Mouse (Mus musculus) retina, postnatal 7 days (tissue): ENCODE data around the gene Slc43a2.

ENCODE experiments used
- DNase-seq: peaks from one replicate; pipeline ENCODE4 v3.0.0-alpha.2; 2012; ENCODE audit warnings: low read depth, low spot score

Gene Slc43a2

DNA sequence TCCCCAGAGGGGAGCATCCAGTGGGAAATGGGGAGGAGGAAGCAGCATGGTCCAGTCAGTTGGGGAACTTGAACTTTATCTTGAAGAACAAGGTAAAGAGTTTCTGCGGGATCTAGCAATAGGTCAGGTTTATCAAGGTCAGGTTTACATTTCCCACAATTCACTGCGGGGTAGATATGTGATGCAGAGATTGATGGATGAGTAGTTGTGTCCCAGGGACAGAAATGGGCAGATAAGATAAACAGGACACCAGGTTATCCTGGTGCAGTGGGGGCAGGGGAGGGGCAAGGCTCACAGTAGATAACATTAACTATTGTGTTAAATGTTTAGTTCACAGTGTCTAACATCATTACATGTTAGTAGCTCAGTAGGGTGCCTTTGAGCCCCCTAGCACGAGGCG, 1.7 kb upstream of the Slc43a2 start:
- no peak for DNase-seq

DNA sequence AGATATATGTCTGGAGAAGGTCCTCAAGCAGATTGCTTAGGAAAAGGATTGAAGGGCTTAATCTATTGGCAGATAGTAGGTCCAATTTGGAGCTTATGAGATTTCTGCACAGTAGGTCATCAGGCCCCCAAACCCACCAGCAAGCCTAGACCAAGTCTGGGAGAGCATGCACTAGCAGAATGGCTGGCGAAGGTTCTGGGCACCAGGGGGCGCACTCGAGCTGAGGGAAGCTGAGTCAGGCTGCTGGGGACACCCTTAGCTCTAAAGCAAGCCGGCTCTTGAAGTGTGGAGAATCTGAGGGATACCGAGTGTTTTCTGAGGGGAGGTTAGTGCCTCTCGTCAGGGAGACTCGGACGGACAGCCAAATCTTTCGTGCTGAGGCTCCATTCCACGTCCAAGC, 1.2 kb upstream of the Slc43a2 start:
- peak; percentile 77 for DNase-seq

DNA sequence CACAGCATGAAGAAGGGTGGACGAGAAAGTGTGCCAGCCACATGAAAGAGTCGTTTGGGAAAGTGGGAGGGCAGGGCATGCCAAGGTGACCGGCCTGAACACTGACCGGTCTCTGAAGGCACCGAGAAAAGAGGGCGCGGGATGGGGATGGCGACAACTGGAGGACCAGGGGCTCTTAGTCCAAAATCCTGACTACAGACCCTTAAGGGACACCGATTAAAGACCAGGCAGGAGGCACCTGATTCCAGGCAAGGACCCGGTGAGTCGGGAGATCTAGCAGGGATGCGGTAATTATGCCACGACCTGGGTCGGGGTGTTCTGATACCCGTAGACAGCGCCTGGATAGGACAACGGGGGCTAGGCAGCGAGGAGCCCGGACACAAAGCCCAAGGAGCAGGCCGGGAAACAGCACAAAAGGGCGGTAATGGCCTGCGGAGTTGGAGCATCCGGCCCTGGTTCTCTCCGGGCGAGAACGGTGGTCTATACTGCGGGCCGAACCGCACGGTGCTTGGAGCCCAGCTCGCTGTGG, 585 bp upstream of the Slc43a2 start:
- DNase-seq: peak; percentile 21

DNA sequence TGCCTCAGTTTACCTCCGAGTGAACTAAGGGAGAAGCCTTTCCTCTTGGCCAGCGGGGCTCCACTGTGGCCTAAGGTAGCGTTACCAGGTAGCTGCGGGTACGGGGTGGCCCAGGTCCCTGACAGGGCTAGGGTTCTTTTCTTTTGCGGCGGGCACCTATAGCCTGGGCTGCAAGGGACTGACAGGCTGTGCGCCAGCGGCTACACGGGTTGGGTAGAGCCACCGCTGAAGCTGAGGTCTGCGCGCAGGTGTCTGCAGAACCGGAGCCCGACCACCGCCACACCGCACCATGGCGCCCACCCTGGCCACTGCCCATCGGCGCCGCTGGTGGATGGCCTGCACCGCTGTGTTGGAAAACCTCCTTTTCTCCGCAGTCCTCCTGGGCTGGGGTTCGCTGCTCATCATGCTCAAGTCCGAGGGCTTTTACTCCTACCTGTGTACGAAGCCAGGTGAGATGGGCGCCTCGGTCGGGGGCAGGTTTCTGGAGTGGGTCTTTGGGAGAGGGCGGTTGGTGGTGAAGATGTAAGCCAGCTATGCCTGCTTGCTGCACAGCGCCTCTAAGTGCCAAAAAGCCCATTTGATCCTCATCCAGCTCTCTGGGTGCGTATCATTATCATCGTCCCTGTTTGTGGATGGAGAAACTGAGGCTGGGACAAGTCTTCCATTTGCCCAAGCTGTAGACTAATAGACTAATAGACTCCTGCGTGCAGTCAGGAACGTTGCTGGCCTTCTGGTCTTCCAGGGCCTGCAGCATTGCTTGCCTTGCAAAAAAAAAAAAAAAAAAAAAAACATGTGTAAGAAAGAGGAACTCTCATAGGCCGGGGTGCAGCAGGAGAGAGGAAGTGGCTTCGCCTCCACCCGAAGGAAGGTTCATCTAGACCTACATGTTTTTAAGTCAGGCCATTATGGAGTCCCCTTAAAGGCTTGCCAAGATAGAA, 1.1 kb downstream of the Slc43a2 start:
- no peak for DNase-seq

DNA sequence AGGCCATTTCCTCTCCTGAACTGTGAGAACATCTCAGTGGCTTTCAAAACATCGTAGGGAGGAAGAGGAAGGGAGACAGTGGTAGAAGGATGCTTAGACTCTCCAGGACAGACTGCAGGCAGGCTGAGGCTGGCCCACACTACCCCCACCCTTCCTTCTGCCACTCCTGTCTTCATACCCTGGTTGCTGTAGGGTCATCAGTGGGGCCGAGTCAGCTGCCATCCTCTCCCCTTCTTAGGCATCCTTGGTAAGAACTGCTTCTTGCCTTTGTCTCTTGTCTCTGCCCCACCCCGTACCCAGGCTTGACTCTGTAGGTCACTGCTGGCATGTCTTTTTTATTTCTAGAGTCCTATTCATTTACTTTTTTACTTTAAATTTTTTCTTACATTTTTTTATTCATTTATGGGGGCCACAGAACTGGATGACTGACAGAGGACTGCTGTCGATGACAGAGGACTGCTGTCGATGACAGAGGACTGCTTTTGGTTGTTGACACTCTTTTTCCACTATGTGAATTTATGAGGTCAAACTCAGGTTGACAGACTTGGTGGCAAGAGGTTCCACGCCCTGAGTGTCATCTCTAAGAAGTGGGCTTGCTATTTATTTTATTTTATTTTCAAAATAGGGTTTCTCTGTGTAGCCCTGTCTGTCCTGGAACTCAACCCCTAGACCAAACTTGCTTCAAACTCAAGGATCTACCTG, 2.0 kb downstream of the Slc43a2 start:
- no peak for DNase-seq

DNA sequence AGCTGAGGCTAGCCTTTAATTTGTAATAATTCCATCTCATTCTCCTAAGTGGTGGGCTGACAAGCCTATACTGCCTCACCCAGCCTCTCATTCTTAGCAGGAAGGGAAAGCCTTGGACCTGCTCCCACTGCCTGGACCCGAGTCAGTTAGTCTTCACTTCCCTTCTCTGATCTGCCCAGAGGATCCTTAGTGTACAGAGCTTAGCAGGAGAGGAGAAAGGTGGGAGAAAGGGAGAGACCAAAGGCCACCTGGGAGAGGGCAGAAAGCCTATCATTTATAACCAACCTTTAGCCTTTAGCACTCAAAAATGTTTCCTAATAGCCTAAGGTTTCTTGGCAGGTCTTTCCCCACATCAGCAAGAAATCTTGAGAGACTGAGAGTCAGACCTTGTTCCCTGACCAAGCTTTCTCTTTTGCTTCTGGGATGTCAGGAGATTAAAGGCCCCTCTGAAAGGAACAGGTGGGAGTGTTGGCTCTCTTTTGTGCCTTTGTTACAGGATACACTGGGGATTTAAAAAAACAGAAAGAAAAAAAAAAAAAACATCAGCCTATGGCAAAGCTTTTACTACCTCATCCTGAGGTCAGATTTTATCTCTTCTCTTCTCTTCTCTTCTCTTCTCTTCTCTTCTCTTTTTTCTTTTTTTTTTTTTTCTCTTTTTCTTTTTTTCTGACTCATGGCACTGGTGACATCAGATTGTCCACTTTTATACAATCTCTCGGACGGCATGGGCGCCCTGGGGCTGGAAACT, 3.0 kb downstream of the Slc43a2 start:
- DNase-seq: no peak

DNA sequence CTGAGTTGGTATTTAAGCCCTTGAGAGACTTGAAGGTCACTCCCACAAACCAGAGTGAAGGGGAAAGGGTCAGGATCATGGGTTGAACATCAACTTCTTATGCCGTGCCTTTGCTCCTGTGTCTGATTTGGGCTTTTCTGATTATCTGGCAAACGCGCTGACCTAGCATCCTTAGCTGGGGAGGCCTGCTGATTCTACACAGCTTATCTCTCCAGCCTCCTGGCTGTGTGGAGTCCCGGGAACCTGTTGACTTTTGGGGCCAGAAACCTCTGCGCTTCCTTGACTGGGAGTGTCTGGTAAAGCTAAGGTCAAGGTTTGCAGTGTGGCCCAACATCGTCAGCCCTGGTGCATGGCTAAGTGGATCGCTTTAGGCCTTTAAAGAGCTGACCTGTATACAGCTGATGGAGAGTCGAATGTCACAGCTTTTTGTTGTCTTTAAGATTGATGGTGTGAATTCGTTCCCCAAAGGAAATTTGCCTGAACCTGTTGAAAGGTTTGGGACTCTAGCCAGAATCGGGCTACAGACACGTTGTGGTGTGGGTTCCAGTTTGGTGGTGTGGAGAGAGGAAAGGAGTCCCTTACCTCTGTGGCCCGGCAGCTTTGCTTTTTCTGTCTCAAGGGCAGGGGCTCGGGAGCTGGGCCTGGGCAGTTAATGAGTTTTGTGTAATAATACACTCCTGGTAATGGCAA, 3.8 kb downstream of the Slc43a2 start:
- DNase-seq: no peak

DNA sequence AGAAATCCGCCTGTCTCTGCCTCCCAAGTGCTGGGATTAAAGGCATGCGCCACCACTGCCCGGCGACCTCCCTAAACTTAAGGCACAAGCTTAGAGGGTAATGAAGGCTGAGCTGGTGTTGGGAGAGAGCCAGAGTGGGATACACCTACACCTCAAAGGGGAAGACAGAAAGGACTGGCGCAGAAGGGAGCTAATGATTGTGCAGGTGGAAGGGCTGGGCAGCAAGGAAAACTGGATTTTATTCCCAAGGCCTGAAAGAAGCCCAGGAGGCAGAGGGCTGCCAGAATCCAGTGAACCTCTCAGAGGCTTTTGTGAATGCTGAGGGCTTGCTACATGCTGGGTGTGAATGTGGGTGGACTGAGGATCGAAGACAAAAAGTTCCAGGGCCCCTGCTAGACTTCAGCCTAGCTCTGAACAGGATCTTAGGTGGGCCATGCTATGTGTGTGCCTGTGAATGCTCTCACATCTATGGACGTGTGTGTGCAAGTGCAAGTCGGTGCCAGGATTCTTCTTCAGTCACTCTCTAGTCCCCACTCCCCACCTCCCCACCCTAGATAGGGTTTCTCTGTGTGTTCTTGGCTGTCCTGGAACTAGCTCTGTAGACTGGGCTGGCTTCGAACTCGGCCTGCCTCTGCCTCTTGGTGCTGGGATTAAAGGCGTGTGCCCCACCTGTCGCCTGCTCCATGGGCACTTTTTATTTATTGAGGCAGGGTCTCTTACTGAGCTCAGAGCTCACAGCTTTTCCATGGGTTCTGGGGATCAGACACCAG, 4.9 kb downstream of the Slc43a2 start:
- no peak for DNase-seq

DNA sequence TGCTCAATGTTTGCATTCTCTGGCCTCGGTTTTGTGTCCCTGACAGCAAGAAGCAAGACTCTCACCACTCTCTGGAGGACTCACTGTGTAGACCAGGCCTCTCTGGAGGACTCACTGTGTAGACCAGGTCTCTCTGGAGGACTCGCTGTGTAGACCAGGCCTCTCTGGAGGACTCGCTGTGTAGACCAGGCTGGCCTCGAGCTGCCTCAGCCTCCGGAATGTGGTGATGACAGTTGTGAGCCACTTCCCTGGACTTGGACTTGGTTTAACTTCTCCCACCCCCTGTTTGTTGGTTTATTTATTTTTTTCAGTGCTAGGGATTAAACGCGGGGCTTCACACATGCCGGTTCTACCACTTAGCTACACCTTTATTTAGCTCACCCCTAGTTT, 5.5 kb downstream of the Slc43a2 start:
- DNase-seq: no peak

DNA sequence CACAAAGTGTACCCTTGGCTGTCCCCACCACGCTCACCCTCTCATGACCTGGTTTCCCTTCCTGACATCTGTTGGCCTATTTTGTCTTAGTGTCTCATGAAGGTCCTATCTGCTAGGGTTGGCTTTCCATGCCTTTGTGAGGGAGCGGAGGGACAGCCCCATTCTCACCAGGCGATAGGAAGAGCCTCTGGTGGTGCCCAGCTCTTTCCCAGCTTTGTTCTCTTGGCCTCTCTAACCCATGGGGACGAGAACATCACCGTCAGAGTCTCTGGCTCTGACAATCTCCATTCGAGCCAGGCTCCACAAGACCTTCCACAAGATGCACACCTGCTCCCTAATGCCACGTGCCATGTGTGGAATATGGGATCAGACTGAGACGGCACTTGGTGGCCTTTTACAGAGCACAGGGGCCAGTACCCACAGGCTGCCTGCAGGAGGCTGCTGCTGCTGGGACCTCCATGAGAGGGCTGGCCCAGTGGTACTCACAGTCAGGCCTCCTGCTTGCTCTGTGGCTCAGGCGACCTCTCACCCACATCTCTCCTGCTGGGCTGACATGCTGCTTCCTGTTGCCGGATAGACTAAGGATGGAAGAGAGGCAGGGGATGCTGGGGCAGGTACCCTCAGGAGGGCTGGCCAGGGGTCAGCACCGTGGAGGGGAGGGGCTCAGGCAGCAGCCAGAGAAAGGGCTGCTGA, 6.1 kb downstream of the Slc43a2 start:
- no peak for DNase-seq

DNA sequence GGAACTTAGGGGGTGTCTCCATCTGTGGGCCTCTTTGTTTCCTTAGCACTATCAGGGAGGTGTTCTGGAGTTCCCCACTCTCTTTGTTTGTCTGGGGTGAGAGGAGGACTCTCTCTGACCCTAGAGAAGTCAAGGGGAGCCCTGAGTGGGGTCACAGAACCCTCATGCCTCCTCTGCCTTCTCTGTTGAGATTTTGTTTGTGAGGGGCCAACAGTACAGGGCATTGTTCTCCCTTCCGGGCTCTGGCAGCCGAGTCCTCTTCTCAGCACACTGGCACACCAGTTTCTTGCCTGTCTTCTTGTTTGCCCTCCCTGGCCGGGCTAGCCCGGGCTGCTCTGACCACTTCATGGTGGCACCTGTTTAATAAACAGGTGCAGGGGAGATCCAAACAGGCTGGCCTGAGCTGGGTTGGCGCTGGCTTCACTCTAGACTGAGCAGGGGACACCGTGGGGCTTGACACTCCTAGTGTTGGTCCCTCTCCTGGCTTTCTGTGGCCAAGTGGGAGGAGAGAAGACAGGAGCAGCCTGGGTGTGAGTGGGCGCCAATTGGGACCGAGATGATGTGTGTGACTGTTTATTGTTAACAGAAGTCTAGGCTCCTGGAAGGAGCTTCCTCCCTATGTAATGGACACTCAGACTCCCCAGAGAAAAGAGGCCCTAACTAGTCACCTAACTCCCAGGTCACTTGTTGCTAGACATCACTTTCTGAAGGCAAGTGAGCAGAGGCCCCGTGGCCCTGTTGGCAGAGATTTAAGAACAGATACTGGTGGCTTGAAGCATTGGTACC, 6.9 kb downstream of the Slc43a2 start:
- DNase-seq: no peak

DNA sequence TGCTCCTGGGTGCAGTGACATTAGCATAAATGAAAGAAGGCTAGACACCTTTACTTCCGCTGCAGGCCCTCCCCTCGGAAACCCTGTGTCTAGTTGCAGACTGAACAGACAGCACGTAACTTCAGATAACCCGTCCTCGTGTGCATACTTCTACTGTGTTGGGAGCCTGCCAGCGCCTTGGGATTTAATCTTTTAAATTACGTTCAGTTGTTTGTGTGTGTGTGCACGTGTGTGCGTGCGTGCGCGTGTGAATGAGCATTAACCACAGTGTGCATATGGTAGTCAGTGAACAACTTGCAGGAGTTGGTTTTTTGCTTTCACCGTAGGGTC, 7.4 kb downstream of the Slc43a2 start:
- no peak for DNase-seq

DNA sequence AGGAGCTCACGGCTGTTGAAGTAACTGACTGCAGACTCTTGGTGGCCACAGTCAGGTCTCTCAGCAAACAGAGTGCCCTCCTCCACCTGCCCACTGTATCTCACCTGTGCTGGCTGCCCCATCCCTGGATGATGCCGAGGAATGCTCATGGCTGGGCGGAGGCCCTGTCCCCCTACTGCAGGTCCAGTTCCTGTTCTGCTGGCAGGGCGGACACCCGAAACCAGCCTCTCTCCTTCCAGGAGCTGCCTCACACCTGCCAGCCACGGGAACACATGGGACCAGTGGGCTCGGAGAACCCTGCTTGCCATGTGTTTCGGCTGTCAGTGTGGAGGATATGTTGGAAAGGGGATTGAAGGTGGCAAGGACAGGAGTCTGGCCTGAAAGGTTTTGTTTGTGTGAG, 8.7 kb downstream of the Slc43a2 start:
- DNase-seq: no peak

DNA sequence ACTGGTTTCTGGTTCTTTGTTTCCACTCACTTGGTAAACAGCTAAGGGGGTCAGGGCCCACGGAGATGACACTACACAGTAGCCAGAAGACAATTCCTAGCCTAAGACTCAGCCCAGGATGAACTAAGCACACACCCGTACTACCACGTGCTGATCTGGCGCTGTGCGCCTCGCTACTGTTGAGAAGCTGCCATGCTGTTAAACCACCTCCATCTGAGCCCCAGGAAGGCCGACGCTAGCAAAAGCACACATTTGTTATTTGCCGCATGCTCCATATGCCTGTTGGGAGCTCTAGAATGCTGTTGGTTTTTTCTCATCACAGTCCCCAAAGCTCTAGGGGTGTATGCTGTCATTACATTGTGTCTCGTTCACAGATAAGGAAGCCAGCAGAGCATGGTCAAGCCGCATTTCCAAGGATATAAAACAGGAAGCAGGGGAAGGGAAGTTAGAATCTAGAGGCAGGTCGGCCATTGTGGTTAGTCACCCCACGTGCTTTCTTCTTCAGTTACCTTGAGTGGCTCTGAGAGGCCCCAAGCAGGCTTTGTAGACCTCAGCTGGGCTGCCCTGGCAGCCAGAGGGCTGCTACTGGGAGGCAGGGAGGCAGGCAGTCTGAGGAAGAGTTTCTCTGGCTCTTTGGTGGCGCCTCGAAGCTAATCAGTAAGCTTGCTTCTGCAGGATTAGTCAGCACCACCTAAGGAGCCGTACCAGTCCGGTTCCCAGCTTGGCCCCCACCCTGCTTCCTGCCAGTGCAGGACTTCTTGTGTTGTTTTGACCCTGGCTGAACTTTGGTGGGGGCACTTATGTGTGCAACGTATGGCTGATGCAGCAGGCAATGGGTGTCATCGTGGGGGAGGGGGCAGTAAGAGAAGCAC, 9.5 kb downstream of the Slc43a2 start:
- DNase-seq: no peak

DNA sequence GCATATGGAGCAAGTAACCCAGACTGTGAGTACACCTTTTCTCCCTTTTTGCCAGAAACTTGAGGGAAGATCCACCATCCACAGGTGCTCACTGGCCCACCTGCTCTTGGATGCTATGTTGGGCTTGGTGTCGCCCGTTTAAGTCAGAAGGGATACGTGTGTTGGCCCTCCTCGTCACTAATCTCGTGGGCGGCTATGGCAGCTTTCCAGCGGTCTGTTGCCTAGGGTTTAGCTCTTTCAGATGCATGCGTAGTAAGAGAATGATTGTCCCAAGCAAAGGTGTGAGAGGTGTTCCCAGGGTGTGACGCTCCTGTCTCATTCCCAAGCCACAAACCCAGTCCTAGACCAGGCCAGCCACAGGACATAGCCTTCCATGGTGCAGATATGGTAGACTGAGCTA, 13.2 kb downstream of the Slc43a2 start:
- no peak for DNase-seq

DNA sequence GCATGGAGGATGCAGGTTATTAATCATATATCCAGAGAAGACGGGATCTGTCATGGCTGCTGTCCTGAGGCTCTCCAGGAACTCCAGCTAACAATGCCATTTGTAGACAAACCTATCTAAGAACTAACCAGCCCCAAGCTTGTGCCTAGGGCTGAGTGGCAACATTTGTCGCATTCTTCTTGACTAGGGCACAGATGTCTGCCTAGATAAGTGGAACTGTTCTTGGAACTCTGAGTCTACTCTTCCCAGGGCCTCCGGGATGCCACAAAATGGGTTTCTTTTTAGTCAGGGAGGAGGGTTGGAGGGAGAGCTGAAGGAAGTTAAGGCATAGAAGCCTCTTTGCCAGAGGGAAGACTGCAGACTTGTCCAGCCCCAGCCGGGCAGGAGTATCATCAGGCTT, 14.6 kb downstream of the Slc43a2 start:
- no peak for DNase-seq

DNA sequence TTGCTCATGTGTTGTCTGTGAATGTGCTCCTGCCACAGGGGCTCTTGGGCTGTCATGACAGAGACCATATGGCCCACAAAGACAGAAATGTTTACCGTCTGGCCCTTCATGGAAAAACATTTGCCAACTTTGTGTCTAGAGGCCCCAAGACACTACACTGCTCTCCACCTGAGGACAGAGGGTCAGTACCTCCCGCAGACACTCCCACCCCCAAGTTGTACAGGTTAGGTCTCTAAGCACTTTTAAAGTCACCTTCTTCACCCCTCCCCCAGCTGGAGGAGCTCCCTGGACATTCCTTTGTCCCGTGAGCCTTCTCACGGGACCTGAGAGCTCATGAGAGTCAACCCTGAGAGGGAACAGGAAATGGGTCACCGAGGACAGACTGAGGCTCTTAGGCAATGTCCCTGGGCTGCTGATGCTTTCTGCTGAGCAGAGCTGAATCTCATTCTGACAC, 18.2 kb downstream of the Slc43a2 start:
- no peak for DNase-seq

DNA sequence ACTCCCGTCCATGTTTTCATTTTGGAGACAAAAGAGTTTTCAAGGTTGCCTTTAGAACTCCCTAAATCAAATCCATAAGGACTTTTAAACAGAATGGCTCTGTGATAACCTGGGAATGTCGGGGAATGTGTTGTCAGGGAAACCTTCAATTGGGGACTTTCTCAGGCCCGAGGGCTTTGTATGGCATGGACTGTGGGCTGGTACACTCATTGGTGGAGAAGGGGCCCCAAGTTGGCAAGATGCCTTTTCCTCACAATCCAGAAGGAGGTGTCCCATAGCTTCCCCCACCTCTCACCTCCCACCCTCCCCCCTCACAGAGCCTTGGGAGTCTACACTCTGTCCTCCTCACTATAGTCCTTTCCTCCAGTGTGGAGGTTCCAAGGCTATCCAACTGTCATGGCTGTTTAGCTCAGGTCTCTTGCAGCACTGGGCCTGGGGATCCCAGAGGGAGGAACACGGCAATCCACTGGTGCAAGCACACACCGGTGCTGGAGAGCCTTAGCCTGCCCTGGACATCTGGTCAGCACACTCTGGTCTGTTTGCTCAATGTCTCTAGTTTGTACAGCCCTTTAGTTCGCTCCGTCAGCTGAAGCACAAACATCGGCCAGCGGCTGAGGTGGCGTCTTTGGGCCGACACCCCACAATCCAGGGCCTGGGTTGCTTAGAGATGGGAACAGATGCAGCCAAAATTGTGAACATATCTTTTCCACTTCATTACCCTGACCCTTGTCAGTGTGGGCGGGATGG, 18.9 kb downstream of the Slc43a2 start:
- DNase-seq: no peak
